Mouse (Mus musculus) ZHBTc4 (cell line): Measurements from ENCODE around the gene D630045J12Rik.
A peak's percentile ranks its signal among the peaks of the same experiment; 100 is the strongest.

ENCODE experiments used
- DNase-seq: peaks from one replicate; pipeline ENCODE4 v3.0.0-alpha.2; 2011; ENCODE audit warnings: low read depth, low spot score

The D630045J12Rik gene

DNA sequence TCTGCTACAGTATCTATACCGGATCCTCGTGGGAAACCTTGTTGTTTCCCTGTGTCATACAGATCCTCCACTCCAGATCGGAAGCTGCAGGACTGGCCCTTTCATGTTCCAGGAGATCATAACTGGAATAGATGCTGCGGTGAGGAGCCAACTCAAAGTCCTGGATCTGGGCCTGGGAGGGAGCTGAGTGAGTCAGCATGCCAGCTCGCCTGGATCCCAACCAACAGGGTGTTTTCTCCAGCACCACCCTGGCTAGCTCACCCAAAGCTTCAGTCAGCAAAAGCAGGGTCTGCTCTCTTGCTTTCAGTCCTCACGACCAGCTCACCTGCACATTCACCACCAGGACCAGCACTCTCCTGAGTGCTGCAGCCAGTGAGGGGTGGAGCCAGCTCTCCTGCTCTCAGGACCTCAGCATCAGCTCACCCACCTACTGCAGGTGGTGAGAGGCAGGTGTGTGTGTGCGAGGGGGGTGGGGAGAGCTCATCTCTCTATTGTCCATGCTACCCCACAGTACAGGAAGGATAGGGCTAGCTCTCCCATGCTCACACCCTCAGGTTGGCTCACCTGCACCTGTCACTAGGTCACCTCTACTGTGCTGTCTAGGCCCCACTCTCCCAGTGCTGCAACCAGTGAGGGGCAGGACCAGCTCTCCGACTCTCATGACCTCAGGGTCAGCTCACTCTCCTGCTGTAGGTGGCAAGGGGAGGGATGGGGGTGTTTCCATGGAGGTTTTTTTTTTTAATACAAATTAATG is 118.8 kb downstream of the D630045J12Rik start:
- DNase-seq, result no peak

DNA sequence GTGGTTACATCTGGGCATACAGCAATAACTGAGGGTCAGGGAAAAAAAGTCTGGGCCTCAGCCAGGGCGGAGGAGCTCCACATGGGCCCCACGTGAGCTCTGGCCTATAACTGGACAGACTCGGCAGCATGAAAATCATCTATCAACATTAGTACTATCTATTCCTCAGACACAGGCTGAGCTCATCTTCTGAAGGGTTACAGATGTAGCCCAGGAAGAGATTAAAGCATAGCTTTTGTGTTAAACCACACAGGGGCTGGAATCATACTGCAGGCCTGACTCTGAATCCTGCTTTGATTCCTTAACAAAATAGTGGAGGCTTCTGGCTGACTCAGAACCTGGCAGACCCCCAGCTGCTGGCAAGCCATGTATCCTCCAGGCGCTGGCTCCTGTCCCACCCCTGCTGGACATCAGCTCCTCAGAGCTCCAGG is 122.0 kb downstream of the D630045J12Rik start:
- no peak for DNase-seq

DNA sequence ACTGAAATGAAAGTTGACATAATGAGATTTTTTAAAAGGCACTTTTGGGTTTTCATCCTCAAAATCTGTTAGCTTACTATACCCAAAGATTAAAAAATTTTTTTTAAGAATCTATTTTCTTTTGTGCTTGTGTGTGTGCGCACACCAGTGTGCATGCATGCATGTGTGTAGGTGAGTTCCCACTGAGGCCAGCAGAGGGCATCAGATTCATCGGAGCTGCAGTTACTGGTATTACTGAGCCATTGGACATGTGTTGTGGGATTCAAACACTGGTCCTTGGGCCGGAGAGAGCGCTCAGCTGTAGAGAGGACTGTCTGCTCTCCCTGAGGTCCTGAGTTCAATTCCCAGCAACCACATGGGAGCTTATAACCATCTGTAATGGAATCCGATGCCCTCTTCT is 123.9 kb downstream of the D630045J12Rik start:
- DNase-seq, result peak; percentile 53

DNA sequence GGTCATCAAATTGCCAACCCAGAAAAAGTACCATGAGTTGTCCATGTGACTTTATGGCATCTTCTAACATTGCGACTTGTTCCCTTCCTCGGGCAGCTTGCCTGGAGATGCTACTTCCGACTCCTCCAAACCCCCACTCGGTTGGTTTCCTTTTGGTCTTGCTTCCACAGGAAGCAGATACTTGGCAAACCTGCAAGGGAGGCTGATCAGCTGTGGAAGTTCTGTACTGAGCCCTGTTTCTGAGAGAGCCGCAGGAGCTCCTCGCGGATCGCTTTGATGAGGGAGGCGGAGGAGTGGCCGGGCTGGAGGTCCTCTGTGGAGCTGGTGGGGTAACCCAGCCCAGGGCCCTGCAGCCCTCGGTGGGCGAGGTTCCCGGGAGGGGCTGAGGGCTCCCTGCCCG is 125.7 kb downstream of the D630045J12Rik start:
- DNase-seq, result no peak

DNA sequence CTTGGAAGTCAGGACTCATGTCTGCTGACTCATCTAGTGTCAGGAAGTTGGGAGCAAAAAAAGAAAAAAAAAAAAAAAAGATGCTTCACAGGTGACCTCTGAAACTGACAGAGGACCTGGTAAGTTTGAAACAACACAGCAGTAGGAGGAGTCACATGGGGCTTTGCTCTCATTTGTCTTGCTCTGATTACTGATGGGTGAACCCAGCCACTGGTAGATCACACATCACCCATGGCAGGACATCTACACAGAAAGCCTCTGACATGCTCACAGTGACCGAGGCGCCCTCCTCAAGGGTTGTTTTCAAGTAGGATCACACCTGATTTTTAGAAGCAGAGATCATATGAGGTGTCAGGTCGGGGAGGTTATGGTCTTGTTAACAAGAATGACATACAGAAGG is 128.3 kb downstream of the D630045J12Rik start:
- DNase-seq, result no peak

DNA sequence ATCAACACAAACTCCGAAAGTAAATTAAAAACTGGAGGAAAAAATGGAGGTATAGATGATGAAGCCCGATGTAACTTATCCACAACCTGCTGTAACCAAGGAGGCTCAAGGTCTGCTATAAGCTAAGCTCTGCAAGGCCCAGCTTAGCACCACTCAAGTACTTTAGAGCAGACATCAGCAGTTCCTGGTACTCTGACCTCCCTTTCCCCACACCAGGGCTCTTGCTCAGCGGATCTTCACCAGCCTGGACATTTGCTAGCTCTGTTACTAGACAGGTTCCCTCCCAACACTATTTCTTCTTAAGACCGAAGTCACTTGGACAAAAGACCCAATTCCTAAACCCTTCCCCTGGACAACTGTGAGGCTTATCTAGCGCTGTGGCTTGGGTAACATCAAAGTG is 128.9 kb downstream of the D630045J12Rik start:
- DNase-seq, result no peak

DNA sequence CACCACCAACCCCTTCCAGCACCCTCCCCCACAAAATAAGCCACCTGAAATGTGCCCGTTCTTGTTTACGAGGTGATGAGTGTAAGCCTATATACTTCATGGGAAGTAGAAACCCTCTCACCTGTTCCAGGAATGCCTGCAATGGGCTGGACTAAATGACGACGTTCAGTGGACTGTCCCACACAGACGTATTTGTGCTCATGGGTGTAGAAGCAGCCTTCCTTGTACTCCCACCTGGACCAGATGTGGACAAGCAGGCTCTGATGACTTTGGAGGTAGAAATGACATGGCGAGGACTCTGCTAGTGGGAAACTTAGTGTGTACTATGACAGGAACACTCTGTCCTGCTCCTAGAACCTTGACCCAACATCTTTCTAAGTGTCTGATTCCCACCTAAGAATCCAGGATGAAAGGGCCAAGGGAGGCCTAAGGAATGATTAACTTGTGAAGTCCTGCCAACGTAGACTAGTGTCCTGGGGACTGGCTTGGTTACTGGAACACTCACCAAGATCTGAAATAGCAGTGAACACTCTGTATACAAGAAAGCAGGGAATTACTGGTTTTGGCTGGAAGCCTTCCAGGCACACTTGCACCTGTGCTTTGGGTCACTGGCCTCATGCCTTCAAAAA is 129.5 kb downstream of the D630045J12Rik start, which contains the start of gene Atp6v0a4:
TSS of gene Atp6v0a4 (minus strand) at position 380 of the 629 bp plus-strand sequence.
- no peak for DNase-seq

DNA sequence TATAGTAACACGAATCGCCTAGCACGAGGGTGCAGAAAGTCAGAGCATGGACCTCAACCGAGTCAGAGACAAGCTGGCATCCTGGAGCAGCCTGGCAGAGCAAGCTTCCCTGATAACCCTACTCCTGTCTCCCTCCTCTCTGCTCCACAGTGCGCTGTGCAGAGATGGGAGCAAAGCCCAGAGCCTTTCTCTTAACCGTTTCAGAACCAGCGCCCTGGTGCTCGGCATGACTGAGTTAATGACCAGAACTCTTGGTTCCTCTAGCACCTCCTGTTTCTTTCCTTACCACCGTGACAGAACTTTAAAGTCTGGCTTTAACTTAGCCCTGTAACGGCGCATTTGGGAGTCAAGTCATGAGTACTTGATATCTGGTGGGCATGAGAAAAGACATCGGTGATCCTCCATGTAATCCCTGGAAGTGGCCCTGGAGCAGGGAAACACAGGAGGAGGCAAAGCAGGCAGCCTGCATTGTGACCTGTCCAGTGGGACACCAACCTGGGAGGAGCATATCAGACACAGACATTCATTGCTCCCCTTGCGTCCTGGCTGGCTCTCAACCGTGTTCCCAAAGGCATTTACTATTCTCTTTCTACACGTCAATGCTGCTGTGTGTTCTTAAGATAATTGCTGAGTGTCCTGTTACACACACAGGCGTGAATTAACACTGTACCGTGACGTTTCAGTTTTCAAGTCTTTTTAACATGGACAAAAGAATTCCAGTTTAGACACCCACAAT is 130.2 kb downstream of the D630045J12Rik start:
- no peak for DNase-seq

DNA sequence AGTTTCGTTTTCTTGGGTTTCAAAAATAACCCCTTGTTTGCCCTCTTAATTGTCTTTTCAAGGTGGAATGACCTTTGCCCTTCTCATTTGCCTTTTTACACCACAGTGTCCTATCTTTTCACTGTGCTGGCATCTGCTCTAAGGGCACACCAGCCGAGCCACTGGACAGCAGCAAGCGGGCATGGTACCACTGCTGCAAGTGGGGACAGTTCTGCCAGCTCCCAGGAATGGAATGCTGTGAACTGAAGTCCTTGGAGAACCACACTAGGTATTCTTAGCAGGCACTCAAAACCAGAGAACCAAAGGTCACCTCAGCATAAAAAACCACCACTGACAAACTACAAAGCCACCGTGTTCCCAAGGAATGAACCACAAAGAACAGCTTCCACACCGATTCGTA is 131.0 kb downstream of the D630045J12Rik start:
- no peak for DNase-seq

DNA sequence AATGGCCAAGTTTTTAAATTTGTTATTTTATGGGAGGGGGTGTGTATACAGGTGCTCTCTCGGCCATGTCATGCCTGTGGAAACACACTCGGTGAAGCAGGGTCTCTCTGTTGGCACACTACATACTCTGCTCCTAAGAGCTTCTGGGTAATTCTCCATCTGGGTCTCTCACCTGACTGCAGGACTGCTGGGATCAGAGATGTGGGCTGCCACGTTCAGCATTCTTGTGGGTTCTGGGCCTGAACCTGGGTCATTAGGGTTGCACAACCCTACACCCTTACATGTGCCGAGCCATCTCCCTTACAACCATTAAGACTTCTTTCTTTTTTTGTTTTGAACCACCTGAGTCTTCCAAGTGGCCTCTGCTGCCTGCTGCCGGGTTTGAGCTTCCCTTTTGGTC is 132.0 kb downstream of the D630045J12Rik start:
- no peak for DNase-seq

DNA sequence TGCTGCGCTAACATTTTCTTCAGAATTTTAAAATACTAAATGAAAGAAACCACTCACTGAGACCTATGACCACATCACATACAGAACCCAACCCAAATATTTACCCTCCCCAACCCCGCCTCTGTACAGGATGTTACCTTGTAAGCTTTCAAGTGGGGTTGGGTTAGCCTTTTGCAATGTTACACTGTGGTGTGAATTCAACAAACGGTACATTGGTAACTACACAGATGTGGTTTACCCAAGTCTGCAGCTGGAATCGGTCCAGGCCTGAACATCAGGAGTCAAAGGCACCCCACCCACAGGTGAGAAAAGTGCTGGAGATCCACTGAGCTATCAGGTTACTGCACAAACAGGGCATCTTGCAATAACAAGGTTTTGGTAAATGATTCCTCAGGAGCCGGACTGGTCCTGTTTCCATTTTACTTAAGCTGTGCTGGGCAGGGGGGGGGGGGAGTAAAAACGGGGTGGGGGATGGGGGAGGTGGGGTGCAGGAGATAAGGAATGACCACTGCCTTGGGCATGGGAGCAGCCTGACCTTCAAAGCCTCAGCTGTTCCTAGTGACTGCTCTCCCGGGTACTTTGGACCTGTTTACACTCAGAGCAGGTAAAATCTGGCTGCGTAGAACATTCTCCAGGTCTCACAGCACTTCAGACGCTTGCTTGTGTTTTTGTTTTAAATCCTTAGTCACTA is 133.0 kb downstream of the D630045J12Rik start:
- DNase-seq, result no peak

DNA sequence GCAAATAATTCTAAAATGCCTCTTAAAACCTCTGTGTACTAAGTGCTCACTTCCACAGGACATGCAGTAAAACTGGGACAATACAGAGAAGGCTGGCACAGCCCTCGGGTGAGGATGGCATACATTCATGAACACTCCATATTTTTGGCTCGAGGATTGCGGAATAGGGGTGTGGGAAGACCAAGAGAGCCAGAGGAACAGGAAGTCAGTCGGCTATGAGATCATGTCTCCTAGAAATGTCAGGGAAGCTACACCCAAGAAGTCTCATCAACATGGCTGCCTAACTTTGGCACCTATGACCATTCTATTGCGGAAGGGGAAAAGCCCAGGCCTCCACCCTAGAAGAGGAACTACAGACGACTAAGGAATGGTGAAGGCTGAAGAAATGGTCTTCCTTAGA is 135.5 kb downstream of the D630045J12Rik start:
- no peak for DNase-seq

DNA sequence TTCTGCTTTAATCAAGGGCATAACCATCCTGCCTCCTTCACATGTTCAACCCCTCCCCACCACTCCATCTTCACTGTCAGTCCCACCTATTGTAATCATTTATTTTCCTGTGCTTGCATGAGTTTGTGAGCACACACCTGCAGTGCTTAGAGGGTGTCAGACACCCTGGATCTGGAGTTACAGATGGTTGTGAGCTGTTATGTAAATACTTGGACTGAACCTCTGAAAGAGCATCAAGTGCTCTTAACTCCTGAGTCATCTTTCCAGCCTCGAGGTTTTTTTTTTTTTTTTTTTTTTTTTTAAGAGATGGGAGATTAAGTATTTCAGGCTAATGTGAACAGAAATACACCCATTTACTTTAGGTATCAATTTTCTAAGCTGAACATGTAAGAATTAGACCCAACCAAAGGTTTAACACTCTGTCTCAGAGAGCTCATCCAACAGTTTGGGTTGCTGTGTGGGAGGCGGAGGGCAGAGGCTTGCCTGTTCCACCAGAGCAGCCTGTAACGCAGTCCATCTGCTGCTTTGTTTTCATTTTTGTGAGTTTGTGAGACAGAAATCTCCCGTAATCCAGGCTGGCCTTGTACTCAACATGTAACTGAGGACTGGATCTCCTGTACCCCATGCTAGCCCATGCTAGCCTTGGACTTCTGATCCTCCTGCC is 137.6 kb downstream of the D630045J12Rik start:
- DNase-seq, result no peak

DNA sequence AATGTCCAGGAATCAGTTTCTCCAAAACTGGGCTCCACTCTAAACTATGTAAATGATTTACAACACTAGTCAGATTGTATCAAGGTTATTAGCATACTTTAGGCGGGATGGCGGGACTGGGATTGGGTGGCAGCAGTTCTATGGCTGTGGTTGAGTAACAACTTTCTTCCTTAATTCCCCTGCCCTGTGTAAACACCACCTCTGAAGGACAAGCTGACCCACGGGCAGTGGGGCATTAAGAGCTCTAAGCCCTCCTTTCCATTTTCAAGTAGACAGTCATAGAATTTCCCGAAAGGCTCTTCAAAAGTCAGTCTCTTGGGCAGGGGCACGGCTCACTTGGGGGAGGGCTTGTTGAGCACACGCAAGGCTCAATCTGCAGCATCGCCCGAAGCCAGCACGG is 142.9 kb downstream of the D630045J12Rik start:
- no peak for DNase-seq

DNA sequence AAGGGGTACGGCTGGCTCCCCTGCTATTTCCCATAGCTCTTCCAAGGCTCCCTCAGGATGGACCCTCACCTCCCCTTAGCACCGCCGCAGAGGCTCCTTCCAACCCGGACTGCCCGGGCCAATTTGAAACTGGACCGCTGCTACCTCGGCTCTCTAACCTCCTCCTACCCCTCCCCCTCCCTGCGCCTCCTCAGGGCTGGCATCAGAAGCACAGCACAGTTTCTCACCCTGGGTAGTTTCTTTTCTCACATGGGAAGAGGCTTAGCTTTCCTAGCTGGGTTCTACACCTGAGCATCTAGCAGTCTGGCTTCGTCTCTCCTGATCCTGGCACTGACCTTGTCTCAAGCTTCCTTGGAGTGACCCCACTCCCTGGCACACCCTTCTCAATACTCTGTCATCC is 143.9 kb downstream of the D630045J12Rik start:
- no peak for DNase-seq

DNA sequence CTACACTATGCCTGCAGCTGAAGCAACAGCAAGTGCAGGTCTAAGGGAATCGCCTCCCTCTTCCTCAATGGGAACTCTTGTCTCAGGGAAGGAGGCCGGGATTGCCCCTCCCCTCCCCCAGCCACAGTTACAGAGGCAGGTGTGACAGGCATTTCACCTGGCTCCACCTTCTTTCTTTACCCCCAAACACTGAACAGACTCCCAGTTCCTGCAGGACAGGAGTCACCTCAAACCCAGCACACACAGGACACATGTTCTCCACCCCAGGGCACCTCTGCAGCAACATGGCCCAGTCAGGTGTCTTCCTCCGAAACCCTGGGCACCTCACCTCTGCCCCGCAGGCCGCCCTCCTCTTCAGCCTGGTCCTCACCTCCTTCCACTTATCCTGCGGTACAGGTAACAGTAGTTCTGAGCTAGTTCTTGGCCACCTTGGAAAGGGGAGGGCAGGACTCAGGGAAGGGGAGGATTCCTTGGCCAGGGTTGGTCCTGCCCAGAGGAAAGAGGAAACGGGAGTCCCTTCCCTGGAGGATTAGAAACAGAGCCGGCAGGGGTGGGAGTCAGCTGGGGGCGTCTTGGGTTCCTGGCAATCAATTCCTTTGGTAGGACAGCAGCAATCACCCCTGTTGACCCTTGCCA is 144.5 kb downstream of the D630045J12Rik start, which contains the start of gene Tmem213:
TSS of gene Tmem213 (plus strand) at position 96 of the 636 bp plus-strand sequence.
- DNase-seq, result no peak

DNA sequence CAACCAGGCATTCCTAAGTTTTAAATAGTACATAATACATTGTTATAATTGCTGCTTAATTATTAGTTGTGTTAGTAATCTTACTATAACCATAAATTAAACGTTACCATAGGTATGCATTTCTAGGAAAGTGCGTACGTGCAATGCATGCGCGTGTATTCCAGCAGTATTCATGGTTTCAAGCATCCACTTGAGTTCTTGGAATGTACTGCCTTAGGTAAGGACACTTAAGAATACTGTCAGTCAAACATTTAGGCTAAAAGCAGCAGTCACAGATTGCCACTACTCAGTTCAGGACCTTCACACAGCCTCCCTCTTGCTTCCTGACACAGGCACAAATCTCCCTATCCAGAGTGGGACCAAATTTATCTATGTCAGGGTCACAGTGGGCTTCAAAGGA is 145.4 kb downstream of the D630045J12Rik start:
- no peak for DNase-seq

DNA sequence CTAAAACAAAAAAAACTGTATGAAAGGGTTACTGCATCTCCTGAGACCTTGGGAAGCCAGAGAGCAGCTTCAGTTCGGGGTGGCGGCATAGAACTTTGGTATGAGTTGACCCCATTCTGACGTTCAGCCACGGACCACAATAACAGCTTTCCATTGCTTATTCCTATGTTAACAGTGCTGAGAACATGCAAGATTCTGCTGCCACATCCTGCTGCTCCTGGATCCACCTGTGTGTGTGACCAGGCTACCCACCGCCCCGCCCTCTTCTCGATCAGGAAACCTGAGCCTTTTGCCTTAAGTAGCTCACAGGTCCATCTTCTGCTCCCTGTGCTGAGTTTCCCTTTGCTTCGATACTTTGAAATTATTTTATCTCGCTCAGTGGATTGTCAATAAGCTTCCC is 147.9 kb downstream of the D630045J12Rik start:
- no peak for DNase-seq

DNA sequence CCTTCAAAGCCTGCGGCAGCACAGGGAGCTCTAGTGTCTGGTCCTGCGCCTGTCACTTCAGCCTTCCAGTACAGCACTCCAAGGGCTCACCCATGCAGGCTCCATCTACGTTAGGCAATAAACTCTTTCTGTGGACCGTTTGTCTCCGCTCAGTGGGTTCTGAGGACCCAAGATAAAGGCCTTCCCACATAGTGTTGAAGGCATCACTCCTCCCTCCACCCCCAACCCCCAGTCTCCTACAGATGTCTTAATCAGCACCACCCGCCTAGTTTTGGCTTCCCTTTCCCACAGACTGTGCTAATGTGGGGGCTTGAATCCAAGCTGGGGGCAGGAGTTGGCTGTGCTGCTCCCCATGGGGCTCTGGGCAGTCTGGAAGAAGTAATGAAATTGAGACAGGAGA is 150.0 kb downstream of the D630045J12Rik start:
- DNase-seq, result no peak

DNA sequence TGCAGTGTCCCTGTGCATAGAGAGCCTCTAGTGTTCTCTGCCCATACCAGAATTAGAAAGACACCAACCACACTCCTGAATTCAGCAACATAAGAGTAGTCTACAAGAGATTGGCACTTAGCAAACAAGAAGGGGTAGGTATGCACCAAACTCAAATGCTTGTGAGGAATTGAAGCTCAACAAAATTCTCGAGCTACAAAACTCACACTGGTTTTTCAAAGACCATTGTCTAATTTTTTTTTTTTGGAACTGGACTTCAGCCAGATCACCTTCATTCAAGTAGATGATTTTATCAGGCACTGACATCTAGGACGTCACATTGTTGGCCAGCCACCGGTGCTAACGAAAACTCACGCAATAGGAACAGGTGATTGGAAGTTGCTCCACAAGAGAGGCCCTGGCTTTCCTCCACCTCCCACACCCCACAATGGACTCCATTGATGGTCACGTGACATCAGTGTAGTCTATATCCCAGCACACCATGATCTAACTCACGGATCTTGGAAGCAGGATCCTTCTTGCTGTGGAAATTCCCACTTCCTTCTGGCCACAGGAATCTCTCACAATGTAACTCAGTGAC is 151.5 kb downstream of the D630045J12Rik start:
- DNase-seq, result no peak
